Mouse (Mus musculus) liver, embryonic 11.5 days (tissue): ENCODE measurements around the gene Rab20. TPM values are rescaled to one million over a fixed set of nuclear protein-coding genes. Genes with fewer than 3 reads are reported as not detected.

Experiments
- ATAC-seq: fragments of 200-750 bp; cut with Nextera tagmentation; replicated peaks from 2 replicates; pipeline ENCODE4 v1.8.0; 2017; ENCODE audit warnings: moderate number of reproducible peaks, mild to moderate bottlenecking, moderate TSS enrichment, moderate library complexity; ENCODE audit not compliant: low FRiP score
- DNase-seq: peaks from one replicate; pipeline ENCODE4 v3.0.0-alpha.2; 2017; ENCODE audit warnings: low spot score
- H3K27ac ChIP-seq: fragments of 300-500 bp; sonication (generic); 2 replicates; pipeline ENCODE4 v1.5.1; 2014; ENCODE audit warnings: mild to moderate bottlenecking, low read depth, low read length, control low read depth
- H3K27me3 ChIP-seq: fragments of 300-500 bp; sonication (generic); replicated peaks from 2 replicates; pipeline ENCODE4 v1.6.1; 2014; ENCODE audit warnings: low read length, mixed read lengths; ENCODE audit not compliant: control insufficient read depth, insufficient read depth
- H3K36me3 ChIP-seq: fragments of 300-500 bp; sonication (generic); 2 replicates; pipeline ENCODE4 v1.6.1; 2014; ENCODE audit warnings: mild to moderate bottlenecking, low read length, moderate library complexity, mixed read lengths; ENCODE audit not compliant: control insufficient read depth, insufficient read depth
- H3K4me1 ChIP-seq: fragments of 300-500 bp; sonication (generic); replicated peaks from 2 replicates; pipeline ENCODE4 v1.6.1; 2014; ENCODE audit warnings: low read length, mixed read lengths; ENCODE audit not compliant: control insufficient read depth, insufficient read depth
- H3K4me2 ChIP-seq: fragments of 300-500 bp; sonication (generic); 2 replicates; pipeline ENCODE4 v1.6.1; 2014; ENCODE audit warnings: mild to moderate bottlenecking, control low read depth, moderate library complexity
- H3K4me3 ChIP-seq: fragments of 300-500 bp; sonication (generic); 2 replicates; pipeline ENCODE4 v1.5.1; 2014; ENCODE audit warnings: low read depth, low read length, control low read depth
- H3K9ac ChIP-seq: fragments of 300-500 bp; sonication (generic); 2 replicates; pipeline ENCODE4 v1.6.1; 2014; ENCODE audit warnings: low read depth, low read length, control low read depth
- H3K9me3 ChIP-seq: fragments of 300-500 bp; sonication (generic); 2 replicates; pipeline ENCODE4 v1.6.1; 2016; ENCODE audit warnings: low read length, inconsistent platforms, mixed read lengths; ENCODE audit not compliant: control insufficient read depth
- WGBS: fragments of 180-500 bp; shearing (Covaris S2); extraction: QIAGEN DNeasy Blood & Tissue Kit; methylation state at CpG from one replicate; pipeline ENCODE4 v1.1.7; 2014; 5-methylcytosine and 5-hydroxymethylcytosine counted together
- polyA plus RNA-seq: library from polyadenylated mRNA; unstranded; fragments of >200 nt; fragmentation: Nextera tagmentation; extraction: Ambion mirVana; gene quantifications from 2 replicates; pipeline ENCODE4 v1.2.1, GENCODE M21; 2014

Gene Rab20
- polyA plus RNA-seq, 1 experiment from 2014 or later = 4.5 TPM

GRCm38 (mm10) chr8:11403813-11404212, 74.7 kb downstream of the Rab20 start:
- Histone ChIP-seq H3K27me3 (no peaks in the 10 kb centered on the region), H3K36me3 (no peaks in the 10 kb centered on the region), H3K9ac (no peak overlapping the region), H3K4me1 (no peaks in the 10 kb centered on the region), H3K4me3 (no peak overlapping the region), H3K9me3 (no peaks in the 10 kb centered on the region), H3K4me2 (no peak overlapping the region), H3K27ac (no peak overlapping the region)
- WGBS = 88% methylated on average over 9 of the region's 9 CpGs
- ATAC-seq (no peak), DNase-seq (no peak)

Other genes starting within 250 kb of the Rab20 start
- 12.2 and 13.1 TPM in 2 replicates for gene Col4a2, start 165.9 kb downstream of the Rab20 start, polyA plus RNA-seq
- gene Col4a1, start 165.9 kb downstream of the Rab20 start, polyA plus RNA-seq = 40.8 and 45.7 TPM in 2 replicates
- 68.7 and 73.8 TPM in 2 replicates for gene Naxd, start 18.8 kb upstream of the Rab20 start, polyA plus RNA-seq
- 32.4 and 33.1 TPM in 2 replicates for gene Cars2, start 72.1 kb upstream of the Rab20 start, polyA plus RNA-seq
- gene Ing1, start 76.9 kb upstream of the Rab20 start, polyA plus RNA-seq = 26.7 and 31.2 TPM in 2 replicates
- 83.6 and 86.0 TPM in 2 replicates for gene Ankrd10, start 157.0 kb upstream of the Rab20 start, polyA plus RNA-seq
- not detected in 2 replicates for gene 1700016D06Rik, start 222.4 kb upstream of the Rab20 start, polyA plus RNA-seq
- gene Arhgef7, start 249.0 kb upstream of the Rab20 start, polyA plus RNA-seq = 30.1 and 31.1 TPM in 2 replicates